1 mouse cellular context compared by ENCODE assay signal in genomic region chr1:172198316-172198715, GRCm38 (mm10).
TF ChIP-seq lines count a peak whose summit lies in the region.

No protein-coding gene starts in this region.

TF ChIP-seq in myocyte, 11 proteins besides CTCF, POLR2A, EP300 and RAD21:
- TF ChIP-seq POLR2AphosphoS2 (IDR thresholded peaks at IDR 0.05; ENCODE audit: insufficient read length, low read depth) (peak; percentile 48), E2F4 (IDR thresholded peaks at IDR 0.05; ENCODE audit: insufficient read depth) (no peak)
